Mouse (Mus musculus) adrenal gland, adult 8-10 months (tissue): Measurements from ENCODE around the gene Elavl1. TPM values are rescaled to one million over a fixed set of nuclear protein-coding genes. Genes with fewer than 3 reads are reported as not detected.
"Not testable (repeated sequence)": the region's sequence is repeated elsewhere in the genome, so short reads cannot be mapped to it uniquely, and the experiment has no call there.

ENCODE experiments used
- DNase-seq: peaks from one replicate; pipeline ENCODE4 v3.0.0; 2022
- total RNA-seq, 4 experiments: library from RNA; stranded (reverse); gene quantifications; 2 replicates each; pipeline ENCODE4 v1.2.4; 2022

Gene Elavl1
- total RNA-seq, 4 experiments from 2014 or later, result 77.7 to 108 (median 85.4) TPM

GRCm38 (mm10) chr8:4257350-4257749 is 67.9 kb downstream of the Elavl1 start:
- no peak for DNase-seq

- DNase-seq, result no peak
Measured at GRCm38 (mm10) chr8:4256911-4257310, 68.3 kb downstream of the Elavl1 start.

- DNase-seq, result not testable (repeated sequence)
Measured at GRCm38 (mm10) chr8:4255471-4255870, 69.7 kb downstream of the Elavl1 start.

DNA sequence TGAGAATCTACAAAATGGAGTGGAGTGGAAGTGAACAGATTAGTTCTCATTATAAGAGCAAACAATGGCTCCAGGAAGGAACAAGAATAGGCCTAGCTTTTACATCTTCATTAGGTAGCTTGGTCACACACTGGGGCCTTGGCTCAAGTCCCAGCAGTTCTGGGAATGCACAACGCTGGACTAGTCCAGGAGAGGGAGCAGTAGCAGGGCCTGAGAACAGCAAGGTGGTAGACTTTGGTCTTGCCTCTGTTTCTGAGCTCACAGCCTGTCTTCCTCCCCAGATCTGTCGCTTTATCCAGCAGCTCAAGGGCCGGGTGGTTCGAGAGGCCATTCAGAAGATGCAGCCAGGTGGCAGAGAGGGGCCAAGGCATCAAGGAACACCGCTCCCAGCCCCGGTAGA is 71.2 kb downstream of the Elavl1 start:
- no peak for DNase-seq

DNA sequence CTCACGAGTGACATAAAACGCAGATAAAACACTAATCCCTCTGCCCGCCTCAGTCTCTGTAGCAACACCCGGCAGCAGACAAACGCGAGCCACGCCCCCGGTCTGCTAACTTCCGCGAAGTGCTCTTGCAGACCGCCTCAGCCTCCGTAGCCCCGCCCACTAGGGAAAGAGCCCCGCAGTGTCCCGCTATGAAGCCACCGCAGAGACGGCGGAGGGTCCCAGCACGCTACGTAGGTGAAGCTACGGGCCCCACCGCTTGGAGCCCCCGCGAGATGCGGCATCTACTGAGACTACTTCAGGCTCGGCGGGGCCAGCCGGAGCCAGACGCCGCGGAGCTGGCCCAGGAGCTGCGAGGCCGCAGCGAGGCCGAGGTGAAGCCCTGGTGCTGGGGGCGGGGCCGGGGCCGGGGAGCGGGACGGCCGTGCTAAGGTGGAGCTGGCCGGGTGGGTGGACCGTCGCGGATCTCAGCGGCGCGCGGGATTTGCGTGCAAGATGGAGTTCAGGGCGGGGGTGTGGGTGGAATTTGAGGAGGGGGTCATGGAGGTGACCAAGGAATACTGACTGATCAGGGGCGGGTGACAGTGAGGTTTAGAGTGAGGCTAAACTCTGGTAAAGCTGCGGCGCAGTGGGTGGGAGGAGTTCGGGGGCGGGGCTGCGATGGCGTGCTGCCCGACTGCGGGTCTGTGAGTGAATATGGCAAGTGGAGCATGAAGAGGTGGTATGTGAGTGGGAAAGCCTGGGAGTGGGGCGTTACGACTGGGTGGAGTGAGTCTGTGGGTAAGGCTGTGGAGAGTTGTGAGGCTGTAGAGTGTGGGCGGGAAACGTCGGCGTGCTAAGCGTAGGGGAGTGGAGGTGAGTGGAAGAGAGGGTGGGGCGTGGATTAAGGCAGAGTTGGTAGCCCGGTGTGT is 72.0 kb downstream of the Elavl1 start, which contains the start of gene Snapc2:
Gene Snapc2, plus strand, starts transcription at position 147 of the 908 bp plus-strand sequence.
- peak; percentile 93 for DNase-seq

GRCm38 (mm10) chr8:4252116-4252760 is 73.0 kb downstream of the Elavl1 start:
- no peak for DNase-seq

DNA sequence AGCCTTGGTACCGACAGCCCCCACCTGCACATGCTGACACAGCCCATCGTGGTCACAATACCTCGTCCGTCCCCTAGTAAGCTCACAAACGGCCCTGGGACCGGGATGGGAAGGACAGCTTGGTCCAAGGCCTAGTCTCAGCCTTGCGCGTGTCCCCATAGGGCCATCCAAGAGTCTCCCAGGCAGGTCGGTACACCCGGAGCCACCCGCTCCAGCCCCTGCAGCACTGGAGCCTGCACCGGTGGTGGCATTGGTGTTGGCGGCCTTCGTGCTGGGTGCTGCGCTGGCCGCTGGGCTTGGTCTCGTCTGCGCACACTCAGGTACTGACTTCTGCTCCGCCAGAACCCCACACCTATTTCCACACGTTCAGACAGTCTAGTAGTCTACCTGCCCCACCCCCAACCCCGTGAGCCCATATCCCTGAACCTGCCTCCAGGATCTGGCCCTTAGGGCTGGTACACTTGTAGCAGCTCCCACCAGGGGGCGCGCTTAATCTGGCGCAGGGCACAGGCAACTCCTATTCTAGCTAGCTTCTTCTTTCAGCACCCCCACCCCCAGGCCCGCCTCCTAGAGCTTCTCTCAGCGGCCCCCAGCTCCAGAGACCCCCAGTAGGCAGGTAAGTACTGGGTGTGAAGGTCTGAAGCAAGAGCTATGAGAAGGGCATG is 74.8 kb downstream of the Elavl1 start:
- peak; percentile 76 for DNase-seq

- DNase-seq, result no peak
Measured at GRCm38 (mm10) chr8:4249213-4249612, 76.0 kb downstream of the Elavl1 start.

GRCm38 (mm10) chr8:4247951-4248540 is 77.2 kb downstream of the Elavl1 start, which contains the start of gene Tgfbr3l:
TSS of gene Tgfbr3l (plus strand) at chr8:4248214.
- no peak for DNase-seq

GRCm38 (mm10) chr8:4247241-4247640 is 78.0 kb downstream of the Elavl1 start:
- DNase-seq, result no peak

- DNase-seq, result no peak
Measured at GRCm38 (mm10) chr8:4245737-4246136, 79.5 kb downstream of the Elavl1 start.

- no peak for DNase-seq
Measured at GRCm38 (mm10) chr8:4245061-4245460, 80.2 kb downstream of the Elavl1 start.

DNA sequence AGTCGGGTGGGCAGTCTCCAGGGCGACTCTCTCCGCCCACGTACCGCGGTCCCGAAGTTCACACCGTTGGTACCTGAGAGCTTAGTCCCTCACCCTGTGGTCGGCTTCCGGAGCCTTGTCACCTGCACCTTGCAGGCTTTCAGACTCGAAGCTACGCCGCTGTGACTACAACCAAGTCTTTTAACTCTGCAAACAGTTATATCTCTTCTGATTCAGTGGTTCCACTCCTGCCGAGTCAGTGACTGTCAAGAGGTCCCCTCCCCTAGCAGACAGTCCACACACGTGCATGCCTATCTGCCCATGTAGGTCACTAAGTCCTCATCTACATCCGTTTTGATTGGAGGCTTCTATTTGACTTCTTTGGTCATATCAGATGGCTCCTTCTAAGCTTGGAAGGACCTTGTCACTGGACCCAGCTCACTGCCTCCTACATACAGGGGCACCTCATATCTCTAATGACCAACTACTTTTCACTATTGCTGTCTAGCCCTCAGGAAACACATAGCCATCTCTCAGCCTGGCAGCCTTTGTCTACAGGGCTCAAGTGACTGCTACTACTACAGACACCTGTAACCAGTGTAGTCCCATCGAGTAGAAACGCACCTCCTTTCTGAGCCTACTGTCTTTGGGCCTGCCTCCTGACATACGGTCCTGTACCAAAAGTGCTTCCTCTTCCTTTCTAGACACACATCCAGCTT is 85.9 kb downstream of the Elavl1 start:
- DNase-seq, result no peak

DNA sequence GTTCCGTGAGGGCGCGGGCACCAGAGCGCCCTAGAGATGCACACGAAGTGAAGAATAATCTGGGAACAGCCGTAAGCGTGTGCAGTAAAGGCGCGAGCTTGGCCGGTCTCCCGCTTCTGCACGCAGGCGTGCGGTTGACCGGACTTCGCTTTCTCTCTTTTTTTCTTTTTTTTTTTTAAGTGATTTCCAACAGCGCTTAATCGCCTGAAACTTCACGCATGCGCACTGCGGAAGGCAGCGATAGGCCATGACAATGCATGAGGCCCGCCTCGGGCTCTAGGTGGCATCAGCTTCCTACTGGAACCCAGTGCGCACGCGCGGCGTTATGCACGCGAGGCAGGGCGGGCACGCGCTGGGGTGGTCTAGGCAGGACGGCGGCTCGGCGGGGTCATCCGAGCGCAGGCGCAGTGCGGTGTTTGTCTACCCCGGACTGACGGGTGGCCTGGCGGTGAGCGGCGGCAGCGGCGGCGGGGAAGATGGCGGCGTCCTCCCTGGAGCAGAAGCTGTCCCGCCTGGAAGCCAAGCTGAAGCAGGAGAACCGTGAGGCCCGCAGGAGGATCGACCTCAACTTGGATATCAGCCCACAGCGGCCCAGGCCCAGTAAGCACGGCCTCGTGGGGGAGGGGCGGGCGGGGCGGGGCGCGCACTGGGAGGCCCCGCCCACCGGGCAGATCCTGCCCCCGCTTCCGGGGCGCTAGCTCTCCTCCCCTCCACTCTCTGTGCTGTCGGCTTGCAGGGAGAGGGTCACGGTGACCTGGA is 86.6 kb downstream of the Elavl1 start, which contains the start of the genes Map2k7 and Gm49320:
Gene Map2k7, plus strand, starts transcription at position 307 of the 759 bp plus-strand sequence.
Gene Gm49320, plus strand, starts transcription at position 432 of the 759 bp plus-strand sequence.
- DNase-seq, result peak; percentile 100

GRCm38 (mm10) chr8:4237814-4238433 is 87.3 kb downstream of the Elavl1 start:
- peak; percentile 62 for DNase-seq

Other genes starting within 250 kb of the Elavl1 start
- 1 to 10 TPM; 1.2 to 4.3 (median 2.1) TPM for gene Cd209f, start 219.6 kb downstream of the Elavl1 start, total RNA-seq
- gene Cd209g, start 191.3 kb downstream of the Elavl1 start, total RNA-seq, result 1 to 10 TPM in 1 of 4 experiments, under 1 TPM in 3; 0.35 to 1.2 (median 0.67) TPM
- 10 to 100 TPM; 40.0 to 81.6 (median 54.5) TPM for gene Evi5l, start 158.8 kb downstream of the Elavl1 start, total RNA-seq
- 10 to 100 TPM in 2 of 4 experiments, 1 to 10 TPM in 2; 5.8 to 12.8 (median 9.8) TPM for gene Prr36, start 108.0 kb downstream of the Elavl1 start, total RNA-seq
- 10 to 100 TPM; 27.4 to 59.1 (median 32.8) TPM for gene Lrrc8e, start 98.6 kb downstream of the Elavl1 start, total RNA-seq
- 100 to 1,000 TPM in 3 of 4 experiments, 10 to 100 TPM in 1; 90.9 to 127 (median 124) TPM for gene Map2k7, start 86.7 kb downstream of the Elavl1 start, total RNA-seq
- gene Gm49320, start 86.5 kb downstream of the Elavl1 start, total RNA-seq, result 1 to 10 TPM; 1.0 to 7.5 (median 3.6) TPM
- gene Tgfbr3l, start 77.2 kb downstream of the Elavl1 start, total RNA-seq, result 10 to 100 TPM in 3 of 4 experiments, 1 to 10 TPM in 1; 8.9 to 50.3 (median 28.2) TPM
- 10 to 100 TPM; 32.5 to 39.9 (median 35.6) TPM for gene Snapc2, start 72.3 kb downstream of the Elavl1 start, total RNA-seq
- gene Ctxn1, start 66.1 kb downstream of the Elavl1 start, total RNA-seq, result 10 to 100 TPM in 2 of 4 experiments, 1 to 10 TPM in 2; 6.9 to 13.5 (median 11.0) TPM
- 100 to 1,000 TPM in 2 of 4 experiments, 10 to 100 TPM in 2; 89.7 to 126 (median 102) TPM for gene Timm44, start 49.5 kb downstream of the Elavl1 start, total RNA-seq
- 10 to 100 TPM; 16.2 to 23.5 (median 16.9) TPM for gene Ccl25, start 203 bp downstream of the Elavl1 start, total RNA-seq
- 10 to 100 TPM; 28.5 to 49.4 (median 35.5) TPM for gene Cers4, start 167.6 kb upstream of the Elavl1 start, total RNA-seq